Mouse (Mus musculus) cerebellum, postnatal 14 days (tissue): ENCODE measurements around the gene Pcnp.

Source experiments
- DNase-seq, 2 experiments: peaks; one replicate each; pipeline ENCODE4 v3.0.0; 2021; ENCODE audit warnings: mixed read lengths in 2 of 2

Pcnp gene

GRCm38 (mm10) chr16:56036501-56036900, 7.0 kb upstream of the Pcnp start:
- no peak for DNase-seq

- no peak for DNase-seq
These were observed 5.0 kb upstream of the Pcnp start for GRCm38 (mm10) chr16:56034566-56034965.

- peak in 1 of 2 experiments; percentile 71 for DNase-seq
These were observed 602 bp downstream of the Pcnp start for GRCm38 (mm10) chr16:56028722-56029551.

GRCm38 (mm10) chr16:56027854-56028629, 1.5 kb downstream of the Pcnp start:
- DNase-seq = no peak

- no peak for DNase-seq
These were observed 9.9 kb downstream of the Pcnp start for GRCm38 (mm10) chr16:56019660-56020059.

- DNase-seq = no peak
These were observed 15.5 kb downstream of the Pcnp start for GRCm38 (mm10) chr16:56014076-56014475.

GRCm38 (mm10) chr16:56012789-56013743, 16.5 kb downstream of the Pcnp start:
- no peak for DNase-seq

GRCm38 (mm10) chr16:56008862-56009261, 20.7 kb downstream of the Pcnp start:
- no peak for DNase-seq

- DNase-seq = no peak
These were observed 22.7 kb downstream of the Pcnp start for GRCm38 (mm10) chr16:56006798-56007197.

- DNase-seq = no peak
These were observed 35.3 kb downstream of the Pcnp start for GRCm38 (mm10) chr16:55994235-55994634.

GRCm38 (mm10) chr16:55990311-55990710, 39.2 kb downstream of the Pcnp start:
- DNase-seq = no peak

GRCm38 (mm10) chr16:55986001-55986400, 43.5 kb downstream of the Pcnp start:
- no peak for DNase-seq

GRCm38 (mm10) chr16:55974903-55975285, 54.6 kb downstream of the Pcnp start:
- DNase-seq = no peak

GRCm38 (mm10) chr16:55974256-55974902, 55.2 kb downstream of the Pcnp start:
- DNase-seq = peak; percentile 82 to 83

GRCm38 (mm10) chr16:55973431-55974255, 55.9 kb downstream of the Pcnp start, which contains the start of gene Zbtb11:
Gene Zbtb11, plus strand, starts transcription at chr16:55973883.
- DNase-seq = peak; percentile 100

- DNase-seq = peak in 1 of 2 experiments; percentile 18
These were observed 56.8 kb downstream of the Pcnp start for GRCm38 (mm10) chr16:55972626-55973201.

GRCm38 (mm10) chr16:55971735-55972615, 57.6 kb downstream of the Pcnp start:
- DNase-seq = no peak

- no peak for DNase-seq
These were observed 59.1 kb downstream of the Pcnp start for GRCm38 (mm10) chr16:55970416-55970815.

GRCm38 (mm10) chr16:55969147-55969546, 60.4 kb downstream of the Pcnp start:
- DNase-seq = peak; percentile 52 to 67

GRCm38 (mm10) chr16:55967221-55967620, 62.3 kb downstream of the Pcnp start:
- no peak for DNase-seq
